Mouse (Mus musculus) neural tube, embryonic 12.5 days (tissue): ENCODE data around the gene Prickle4. TPM values are rescaled to one million over a fixed set of nuclear protein-coding genes. Genes with fewer than 3 reads are reported as not detected.

Experiments
- ATAC-seq: fragments of 200-750 bp; cut with Nextera tagmentation; 2 replicates; pipeline ENCODE4 v1.8.0; 2017; ENCODE audit warnings: low read depth, mild to moderate bottlenecking, moderate TSS enrichment, moderate library complexity; ENCODE audit not compliant: low FRiP score
- H3K27ac ChIP-seq: fragments of 300-500 bp; sonication (generic); 2 replicates; pipeline ENCODE4 v1.5.1; 2016
- H3K27me3 ChIP-seq: fragments of 300-500 bp; sonication (generic); replicated peaks from 2 replicates; pipeline ENCODE4 v1.6.1; 2016; ENCODE audit warnings: mild to moderate bottlenecking
- H3K36me3 ChIP-seq: fragments of 300-500 bp; sonication (generic); 2 replicates; pipeline ENCODE4 v1.6.1; 2016; ENCODE audit warnings: mild to moderate bottlenecking
- H3K4me1 ChIP-seq: fragments of 300-500 bp; sonication (generic); 2 replicates; pipeline ENCODE4 v1.6.1; 2016
- H3K4me2 ChIP-seq: fragments of 300-500 bp; sonication (generic); replicated peaks from 2 replicates; pipeline ENCODE4 v1.6.1; 2016; ENCODE audit warnings: mild to moderate bottlenecking
- H3K4me3 ChIP-seq: fragments of 300-500 bp; sonication (generic); 2 replicates; pipeline ENCODE4 v1.5.1; 2016
- H3K9ac ChIP-seq: fragments of 300-500 bp; sonication (generic); 2 replicates; pipeline ENCODE4 v1.6.1; 2016; ENCODE audit warnings: mild to moderate bottlenecking
- H3K9me3 ChIP-seq: fragments of 300-500 bp; sonication (generic); 2 replicates; pipeline ENCODE4 v1.6.1; 2016; ENCODE audit warnings: mild to moderate bottlenecking
- WGBS: fragments of 180-500 bp; shearing (Covaris S2); methylation state at CpG from one replicate; pipeline ENCODE4 v1.1.7; 2016; 5-methylcytosine and 5-hydroxymethylcytosine counted together
- polyA plus RNA-seq: library from polyadenylated mRNA; unstranded; fragments of >200 nt; fragmentation: Nextera tagmentation; extraction: Ambion mirVana; gene quantifications from 2 replicates; pipeline ENCODE4 v1.2.1, GENCODE M21; 2016

The Prickle4 gene
- polyA plus RNA-seq, 1 experiment from 2014 or later: 1.3 TPM

DNA sequence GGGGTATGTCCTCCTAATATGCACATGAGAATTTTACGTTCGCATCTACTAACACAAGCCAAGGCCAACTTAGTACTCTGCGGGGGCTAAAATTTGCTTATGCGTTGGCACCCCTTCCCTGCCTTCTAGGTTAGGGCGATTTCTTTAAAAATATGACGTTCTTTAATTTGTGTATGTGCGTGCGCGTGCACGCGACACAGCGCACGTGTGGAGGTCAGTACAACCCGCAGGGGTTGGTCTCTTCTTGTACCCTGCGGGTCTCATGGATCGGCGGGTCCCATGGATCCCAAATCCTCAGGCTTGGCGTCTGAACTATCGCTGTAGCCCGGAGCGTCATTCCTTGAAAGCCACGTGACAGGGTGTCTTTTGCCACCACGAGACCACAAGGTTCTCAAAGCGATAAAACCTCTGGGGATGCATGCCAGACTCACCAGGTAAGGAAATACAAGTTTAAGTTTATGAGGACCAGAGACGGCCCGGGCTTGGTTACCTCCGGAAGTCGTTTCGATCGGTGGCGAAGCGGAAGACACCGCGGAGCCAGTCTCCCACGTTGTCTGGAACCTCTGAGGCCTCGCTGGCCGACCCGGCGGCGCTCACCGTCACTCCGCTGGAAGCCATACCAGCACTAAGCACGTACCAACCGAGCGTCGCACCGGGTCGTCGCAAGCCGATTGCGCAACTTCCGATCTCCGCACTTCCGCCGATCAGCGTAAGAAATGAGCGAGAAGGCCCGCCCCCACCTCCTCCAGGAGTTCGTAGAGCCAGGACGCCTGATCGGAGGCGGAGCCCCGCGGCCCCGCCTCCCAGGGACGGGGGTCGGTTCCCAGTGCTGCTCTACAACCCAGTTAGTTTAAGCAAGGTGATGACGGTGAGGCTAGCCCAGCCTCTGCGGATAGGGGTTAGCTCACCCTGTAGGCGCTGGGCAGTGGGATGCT is 6.9 kb downstream of the Prickle4 start:
- ATAC-seq: peak; percentile 93
- Histone ChIP-seq H3K9me3 (no peaks in the 10 kb centered on the region), H3K27me3 (no peaks in the 10 kb centered on the region), H3K36me3 (peaks cover 22% of the 10 kb centered on the region), H3K4me2 (peak overlapping the region; percentile 86), H3K9ac (peak overlapping the region; percentile 84), H3K4me3 (peak overlapping the region; percentile 72), H3K4me1 (peaks cover 22% of the 10 kb centered on the region), H3K27ac (peak overlapping the region; percentile 77; the same call in 1 of the 2 replicates)
- under 1% methylated on average over 70 of the region's 70 CpGs for WGBS

DNA sequence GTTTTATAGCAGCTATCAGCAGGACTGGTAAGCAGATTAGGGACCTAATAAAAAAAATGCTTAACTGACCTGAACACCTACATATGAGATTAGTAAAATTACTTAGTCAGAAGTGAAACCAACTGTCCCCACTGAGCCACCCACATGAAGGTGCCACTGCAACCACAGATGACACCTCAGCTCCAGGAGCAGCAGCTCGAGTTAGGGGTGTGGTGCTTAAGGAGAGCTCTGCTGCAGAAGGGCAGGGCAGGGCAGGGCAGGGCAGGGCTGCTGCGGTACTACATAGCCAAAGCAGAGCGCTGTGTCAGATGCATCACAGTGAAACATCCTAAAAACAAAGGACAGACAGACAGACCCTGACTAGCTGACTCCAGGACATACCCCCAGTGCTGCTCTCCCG is 11.7 kb downstream of the Prickle4 start:
- ATAC-seq: no peak
- Histone ChIP-seq H3K9me3 (no peaks in the 10 kb centered on the region), H3K27ac (no peak overlapping the region), H3K27me3 (no peaks in the 10 kb centered on the region), H3K4me2 (no peak overlapping the region), H3K36me3 (peaks cover 66% of the 10 kb centered on the region), H3K9ac (no peak overlapping the region), H3K4me1 (peaks cover 16% of the 10 kb centered on the region), H3K4me3 (no peak overlapping the region)
- 88% methylated on average over 4 of the region's 4 CpGs for WGBS

DNA sequence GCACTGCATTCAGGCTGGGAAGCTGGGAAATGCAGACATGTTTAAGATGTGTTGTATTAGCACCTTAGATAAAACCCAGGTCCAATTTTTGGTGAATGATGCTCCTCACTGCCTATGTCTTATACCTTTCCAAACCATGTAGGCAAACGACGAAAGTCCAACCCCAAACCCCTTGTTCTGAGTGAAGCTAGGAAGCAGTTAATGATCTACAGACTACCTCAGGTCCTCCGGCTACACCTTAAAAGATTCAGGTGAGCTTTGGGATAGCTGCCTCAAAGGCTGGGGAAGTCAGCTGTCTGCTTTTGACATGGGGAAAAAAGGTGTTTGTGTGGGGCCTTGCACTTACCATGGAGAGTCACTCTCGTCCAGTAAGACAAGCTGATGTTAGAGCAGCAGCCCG is 15.8 kb downstream of the Prickle4 start:
- Histone ChIP-seq H3K4me2 (no peak overlapping the region), H3K36me3 (peaks cover 64% of the 10 kb centered on the region), H3K4me1 (no peaks in the 10 kb centered on the region; the same call in 1 of the 2 replicates), H3K9ac (no peak overlapping the region), H3K9me3 (no peaks in the 10 kb centered on the region), H3K4me3 (no peak overlapping the region), H3K27me3 (no peaks in the 10 kb centered on the region), H3K27ac (no peak overlapping the region)
- WGBS: 86% methylated on average over 5 of the region's 5 CpGs
- ATAC-seq: no peak

DNA sequence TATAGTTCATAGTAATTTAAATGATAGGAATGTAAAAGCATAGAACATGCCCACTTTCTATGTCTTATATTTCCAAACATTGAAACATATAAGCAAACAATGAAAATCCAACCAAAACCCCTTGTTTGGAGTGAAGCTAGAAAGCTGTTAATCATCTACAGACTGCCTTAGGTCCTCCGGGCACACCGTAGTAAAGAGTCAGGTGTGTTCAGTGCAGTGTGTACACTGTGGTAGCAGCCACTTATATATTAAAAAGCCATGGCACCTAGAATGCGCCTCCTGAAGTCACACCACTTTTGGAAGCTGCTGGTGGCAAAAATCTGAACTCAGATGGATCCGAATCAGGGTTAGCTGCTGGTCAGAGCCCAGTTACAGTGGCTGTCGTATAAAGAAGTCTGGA is 16.3 kb downstream of the Prickle4 start:
- Histone ChIP-seq H3K9ac (no peak overlapping the region), H3K9me3 (no peaks in the 10 kb centered on the region), H3K36me3 (peaks cover 60% of the 10 kb centered on the region), H3K4me1 (no peaks in the 10 kb centered on the region; the same call in 1 of the 2 replicates), H3K4me3 (no peak overlapping the region), H3K4me2 (no peak overlapping the region), H3K27ac (no peak overlapping the region), H3K27me3 (peaks cover under 1% of the 10 kb centered on the region; the same call in 1 of the 2 replicates)
- WGBS: 95% methylated on average over 5 of the region's 5 CpGs
- no peak for ATAC-seq

DNA sequence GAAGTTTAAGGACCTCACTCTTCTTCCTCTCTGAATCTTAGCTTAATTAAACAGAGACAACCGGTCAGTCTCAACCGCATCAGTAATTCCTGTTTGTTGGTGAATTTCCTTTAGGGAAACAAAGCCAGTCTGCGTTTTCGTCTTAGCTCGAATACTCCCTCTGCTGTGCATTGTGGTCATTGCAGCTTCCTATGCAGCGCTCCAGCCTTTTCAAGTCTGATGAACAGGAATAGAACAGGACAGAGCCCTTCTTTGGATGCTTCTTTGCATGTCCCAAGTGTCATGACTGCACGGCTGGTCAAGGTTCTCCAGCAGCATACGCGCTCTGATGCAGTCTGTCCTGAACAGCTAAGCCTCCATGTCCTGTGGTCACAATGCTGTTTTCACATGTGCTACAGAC is 18.0 kb downstream of the Prickle4 start:
- H3K27me3 ChIP-seq: peaks cover 5% of the 10 kb centered on the region
- 21% methylated on average over 9 of the region's 9 CpGs for WGBS
- H3K4me2 ChIP-seq: no peak overlapping the region
- H3K27ac ChIP-seq: no peak overlapping the region
- no peak overlapping the region for H3K9ac ChIP-seq
- no peak for ATAC-seq
- peaks cover 48% of the 10 kb centered on the region for H3K36me3 ChIP-seq
- no peaks in the 10 kb centered on the region for H3K9me3 ChIP-seq
- H3K4me1 ChIP-seq: peaks cover 13% of the 10 kb centered on the region
- H3K4me3 ChIP-seq: no peak overlapping the region

DNA sequence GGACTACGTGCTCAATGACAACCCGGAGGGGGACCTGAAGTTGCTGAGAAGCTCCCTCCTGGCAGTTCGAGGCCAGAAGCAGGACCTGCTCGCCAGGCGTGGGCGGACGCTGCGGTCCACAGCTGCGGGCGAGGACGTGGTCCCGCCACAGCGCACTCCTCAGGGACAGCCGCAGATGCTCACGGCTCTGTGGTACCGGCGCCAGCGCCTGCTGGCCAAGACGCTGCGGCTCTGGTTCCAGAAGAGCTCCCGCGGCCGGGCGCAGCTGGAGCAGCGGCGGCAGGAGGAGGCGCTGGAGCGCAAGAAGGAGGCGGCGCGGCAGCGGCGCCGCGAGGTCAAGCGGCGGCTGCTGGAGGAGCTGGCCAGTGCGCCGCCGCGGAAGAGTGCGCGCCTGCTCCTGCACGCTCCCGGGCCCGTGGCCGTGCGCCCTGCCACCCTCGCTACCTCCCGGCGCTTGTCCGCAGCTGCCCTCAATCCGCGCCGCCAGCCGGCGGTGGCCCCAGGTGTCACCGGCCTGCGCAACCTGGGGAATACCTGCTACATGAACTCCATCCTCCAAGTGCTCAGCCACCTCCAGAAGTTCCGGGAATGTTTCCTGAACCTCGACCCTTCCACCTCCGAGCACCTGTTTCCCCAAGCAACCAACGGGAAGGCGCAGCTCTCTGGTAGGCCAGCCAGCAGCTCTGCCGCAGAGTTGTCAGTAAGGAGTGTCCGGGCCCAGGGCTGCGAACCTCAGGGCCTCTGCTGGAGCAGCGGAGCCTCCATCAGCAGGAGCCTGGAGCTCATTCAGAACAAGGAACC is 22.0 kb downstream of the Prickle4 start:
- Histone ChIP-seq H3K4me3 (peak overlapping the region; percentile 35), H3K9me3 (no peaks in the 10 kb centered on the region), H3K27ac (no peak overlapping the region; the same call in 1 of the 2 replicates), H3K9ac (peak overlapping the region; percentile 54), H3K4me1 (peaks cover 13% of the 10 kb centered on the region), H3K36me3 (peaks cover 15% of the 10 kb centered on the region), H3K27me3 (peaks cover 5% of the 10 kb centered on the region), H3K4me2 (peak overlapping the region; percentile 84)
- ATAC-seq: peak; percentile 57
- WGBS: 3% methylated on average over 68 of the region's 68 CpGs

DNA sequence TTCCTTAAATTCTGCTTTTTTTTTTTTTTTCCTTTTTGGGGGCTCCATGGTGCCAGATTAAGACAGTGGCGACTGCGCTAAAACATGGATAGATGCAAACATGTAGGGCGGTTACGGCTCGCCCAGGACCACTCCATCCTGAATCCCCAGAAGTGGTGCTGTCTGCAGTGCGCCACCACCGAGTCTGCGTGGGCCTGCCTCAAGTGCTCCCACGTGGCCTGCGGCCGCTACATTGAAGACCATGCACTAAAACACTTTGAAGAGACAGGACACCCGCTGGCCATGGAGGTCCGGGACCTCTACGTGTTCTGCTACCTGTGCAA is 22.6 kb downstream of the Prickle4 start:
- H3K27ac ChIP-seq: no peak overlapping the region
- peaks cover 5% of the 10 kb centered on the region for H3K27me3 ChIP-seq

DNA sequence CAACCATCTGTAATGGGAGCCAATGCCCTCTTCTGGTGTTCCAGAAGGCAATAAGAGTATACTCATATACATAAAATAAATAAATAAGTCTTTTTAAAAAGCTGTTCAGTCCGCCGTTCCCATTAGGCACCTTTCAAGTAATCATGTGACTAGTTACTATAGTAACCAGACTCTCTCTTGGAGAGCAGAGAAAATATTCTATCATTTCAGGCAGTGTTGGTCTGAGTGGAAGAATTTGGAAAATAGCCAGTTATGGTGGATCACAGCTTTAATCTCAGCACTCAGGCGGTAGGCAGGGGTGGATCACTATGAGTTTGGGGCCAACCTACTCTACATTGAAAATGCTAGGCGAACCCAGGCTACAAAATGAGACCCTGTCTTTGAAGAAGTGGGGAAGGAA is 25.4 kb downstream of the Prickle4 start:
- Histone ChIP-seq H3K36me3 (peaks cover 5% of the 10 kb centered on the region), H3K9ac (no peak overlapping the region), H3K4me2 (no peak overlapping the region), H3K4me1 (peaks cover 13% of the 10 kb centered on the region), H3K27me3 (peaks cover 5% of the 10 kb centered on the region), H3K9me3 (no peaks in the 10 kb centered on the region), H3K4me3 (no peak overlapping the region), H3K27ac (no peak overlapping the region)
- no peak for ATAC-seq
- 72% methylated on average over 4 of the region's 4 CpGs for WGBS

More for the DNA sequence above, 22.6 kb downstream of the Prickle4 start:
- peaks cover 13% of the 10 kb centered on the region for H3K4me1 ChIP-seq
- H3K9me3 ChIP-seq: no peaks in the 10 kb centered on the region
- ATAC-seq: peak; percentile 57
- peak overlapping the region; percentile 84 for H3K4me2 ChIP-seq
- WGBS: 10% methylated on average over 14 of the region's 14 CpGs
- H3K36me3 ChIP-seq: peaks cover 13% of the 10 kb centered on the region
- peak overlapping the region; percentile 35 for H3K4me3 ChIP-seq
- peak overlapping the region; percentile 54 for H3K9ac ChIP-seq

DNA sequence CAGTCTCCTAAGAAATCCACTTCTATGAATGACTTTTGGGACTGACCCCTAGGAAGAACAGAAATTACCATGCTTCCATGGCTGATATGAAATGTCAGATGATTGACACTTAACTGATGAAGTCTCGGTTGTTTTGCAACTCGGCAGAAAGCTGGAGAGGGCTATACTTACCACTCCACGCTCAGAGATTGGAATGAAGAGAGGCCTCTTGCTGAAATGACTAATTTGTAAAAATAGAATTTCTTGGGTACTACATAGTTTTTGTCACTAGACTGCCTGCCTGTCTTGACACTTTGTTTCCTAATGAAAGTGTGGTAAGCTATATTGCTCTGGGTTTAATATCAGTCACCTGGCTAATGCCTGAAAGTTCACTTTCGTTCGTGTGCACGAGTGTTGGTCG is 30.1 kb downstream of the Prickle4 start:
- no peak for ATAC-seq
- H3K9me3 ChIP-seq: no peaks in the 10 kb centered on the region
- WGBS: 88% methylated on average over 7 of the region's 7 CpGs

DNA sequence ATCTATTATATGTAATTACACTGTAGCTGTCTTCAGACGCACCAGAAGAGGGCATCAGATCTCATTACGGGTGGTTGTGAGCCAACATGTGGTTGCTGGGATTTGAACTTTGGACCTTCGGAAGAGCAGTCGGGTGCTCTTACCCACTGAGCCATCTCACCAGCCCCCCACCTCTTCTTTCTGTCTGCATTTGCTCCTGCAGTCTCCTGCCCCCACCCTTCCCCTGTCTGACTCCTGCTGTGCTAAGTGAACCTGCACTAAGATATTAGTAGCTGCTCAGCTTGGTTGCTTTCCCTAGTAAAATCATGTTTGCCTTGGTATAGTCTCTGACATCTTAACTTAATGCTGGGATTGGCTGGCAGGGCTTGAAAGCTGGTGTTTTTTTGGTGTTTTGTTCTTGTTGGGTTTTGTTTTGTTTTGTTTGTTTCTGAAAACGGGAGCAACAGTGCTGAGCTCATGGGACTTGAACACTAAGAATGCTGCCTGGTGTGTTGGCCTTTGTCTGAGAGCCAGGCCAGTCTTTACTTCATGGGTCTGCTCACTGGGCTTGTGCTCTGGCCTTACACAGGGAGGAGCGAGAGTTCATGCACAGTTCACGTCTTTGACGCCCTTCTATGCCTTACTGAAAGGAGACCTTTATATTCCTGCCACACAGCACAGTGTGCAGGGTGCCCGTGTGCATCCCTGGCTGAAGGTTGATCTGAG is 31.4 kb downstream of the Prickle4 start:
- WGBS: 17% methylated on average over 9 of the region's 9 CpGs
- ATAC-seq: peak; percentile 94
- H3K36me3 ChIP-seq: peaks cover 3% of the 10 kb centered on the region

More for the DNA sequence above, 30.1 kb downstream of the Prickle4 start:
- Histone ChIP-seq H3K4me3 (no peak overlapping the region), H3K36me3 (peaks cover 3% of the 10 kb centered on the region), H3K9ac (no peak overlapping the region), H3K27me3 (no peaks in the 10 kb centered on the region), H3K27ac (no peak overlapping the region), H3K4me2 (no peak overlapping the region), H3K4me1 (peaks cover 10% of the 10 kb centered on the region; the same call in 1 of the 2 replicates)

DNA sequence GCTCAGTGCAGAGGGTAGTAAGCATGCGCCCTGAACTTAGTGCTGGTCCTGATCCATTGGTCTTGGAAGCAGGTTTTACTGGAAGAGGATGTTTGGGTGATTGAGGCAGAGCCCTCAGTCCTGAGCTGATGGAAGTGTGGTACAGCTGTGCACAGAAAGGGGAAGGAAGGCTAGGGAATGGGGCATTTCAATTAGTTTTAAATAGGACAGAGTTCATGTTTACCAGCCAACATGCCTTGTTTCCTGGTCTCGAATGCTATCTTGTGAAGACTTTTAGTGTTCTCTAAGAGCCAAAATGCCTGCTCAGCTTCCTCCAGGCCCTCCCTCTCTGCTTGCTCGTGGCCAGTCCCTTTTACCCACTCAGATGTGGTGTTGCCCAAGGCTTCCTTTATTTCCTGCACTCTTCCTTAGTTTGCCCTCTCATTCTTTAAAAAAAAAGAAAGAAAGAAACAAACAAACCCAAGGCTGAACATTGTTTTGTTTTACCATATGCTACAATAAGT is 35.7 kb downstream of the Prickle4 start:
- Histone ChIP-seq H3K4me2 (no peak overlapping the region), H3K27ac (no peak overlapping the region), H3K27me3 (no peaks in the 10 kb centered on the region), H3K4me3 (no peak overlapping the region), H3K4me1 (peaks cover 6% of the 10 kb centered on the region; the same call in 1 of the 2 replicates), H3K9ac (no peak overlapping the region), H3K9me3 (no peaks in the 10 kb centered on the region), H3K36me3 (peaks cover 4% of the 10 kb centered on the region; the same call in 1 of the 2 replicates)
- ATAC-seq: no peak
- 92% methylated on average over 3 of the region's 3 CpGs for WGBS

More for the DNA sequence above, 31.4 kb downstream of the Prickle4 start:
- H3K4me2 ChIP-seq: no peak overlapping the region
- no peak overlapping the region for H3K4me3 ChIP-seq
- no peaks in the 10 kb centered on the region for H3K27me3 ChIP-seq
- no peaks in the 10 kb centered on the region for H3K9me3 ChIP-seq
- 0 out of 2 replicates have a peak overlapping the region, but pooled peaks have one; percentile 37 for H3K27ac ChIP-seq
- peaks cover 10% of the 10 kb centered on the region; the same call in 1 of the 2 replicates for H3K4me1 ChIP-seq
- no peak overlapping the region for H3K9ac ChIP-seq
